Mouse (Mus musculus) c-Kit-positive CD71-positive TER-119-positive erythroid progenitor cells, embryonic 14.5 days (primary cell): ENCODE measurements around the gene Atf6.

Source experiments
- DNase-seq: peaks from one replicate; pipeline ENCODE4 v3.0.0-alpha.2; 2013; ENCODE audit warnings: low spot score

The Atf6 gene

DNA sequence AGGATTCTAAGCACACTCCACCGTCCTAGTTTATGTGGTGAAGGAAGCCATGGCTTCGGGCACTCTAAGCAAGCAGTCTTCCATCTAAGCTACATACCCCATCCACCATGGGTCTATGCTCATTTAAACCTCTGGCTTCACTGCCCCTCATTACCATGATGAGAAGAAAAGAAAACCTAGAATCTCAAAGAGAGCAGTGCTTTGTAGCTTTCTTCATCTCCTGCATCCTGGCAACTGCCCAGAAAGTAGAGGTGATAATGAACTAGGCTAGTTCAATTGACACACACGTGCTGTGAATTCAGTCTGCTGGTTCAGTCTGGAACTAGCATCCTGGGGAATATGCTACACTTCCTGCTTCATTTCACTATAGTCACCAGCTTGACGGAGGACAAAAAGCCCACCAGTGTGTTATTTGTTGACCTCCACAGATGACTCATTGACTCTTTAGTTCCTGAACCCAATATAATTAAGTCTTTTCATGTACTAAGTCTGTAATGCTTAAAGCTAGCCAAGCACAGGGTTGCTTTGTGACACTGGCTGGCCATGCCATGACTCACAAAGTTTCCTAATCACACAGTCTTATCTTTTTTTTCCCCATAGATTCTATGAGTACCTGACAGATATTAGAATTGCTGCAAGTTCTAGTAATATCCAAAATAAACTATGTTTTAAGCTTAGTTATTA, 162.5 kb downstream of the Atf6 start:
- no peak for DNase-seq

DNA sequence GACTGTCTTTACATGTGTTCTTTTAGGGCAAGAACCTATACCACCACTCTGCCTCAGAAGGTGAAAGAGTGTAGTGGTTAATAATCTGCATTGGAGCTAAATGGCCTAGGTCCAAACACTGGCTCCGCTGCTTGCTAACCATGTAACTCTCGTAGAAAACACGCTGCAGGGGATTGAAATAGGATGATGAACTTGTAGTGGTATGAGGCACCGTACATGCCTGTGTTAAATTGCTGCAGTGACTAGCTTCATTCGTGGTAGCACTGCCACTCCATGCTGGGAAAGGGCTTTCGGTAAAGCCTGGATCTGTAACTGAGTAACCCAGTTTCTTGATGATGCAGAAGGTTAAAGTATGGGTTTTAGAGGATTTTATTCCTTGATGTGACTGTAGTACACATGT, 163.5 kb downstream of the Atf6 start:
- no peak for DNase-seq

DNA sequence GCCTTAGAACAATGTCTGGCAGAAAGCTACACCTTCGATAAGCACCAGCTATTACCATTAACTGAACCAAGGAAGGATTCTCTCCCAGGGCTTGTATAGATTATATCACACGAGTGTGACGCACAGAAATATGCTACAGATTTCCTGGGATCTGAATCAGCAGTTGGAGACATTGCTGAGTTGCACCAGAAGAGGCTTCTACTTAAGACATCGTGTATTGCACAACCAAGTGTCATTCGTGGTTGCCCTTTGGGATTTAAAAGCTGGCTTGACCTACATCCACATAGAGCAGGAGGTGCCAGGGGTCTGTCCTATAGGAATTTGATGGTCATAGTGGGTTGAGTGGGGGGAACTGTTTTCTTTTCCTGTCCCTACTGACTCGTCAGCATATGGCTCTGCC, 164.6 kb downstream of the Atf6 start:
- DNase-seq = no peak

DNA sequence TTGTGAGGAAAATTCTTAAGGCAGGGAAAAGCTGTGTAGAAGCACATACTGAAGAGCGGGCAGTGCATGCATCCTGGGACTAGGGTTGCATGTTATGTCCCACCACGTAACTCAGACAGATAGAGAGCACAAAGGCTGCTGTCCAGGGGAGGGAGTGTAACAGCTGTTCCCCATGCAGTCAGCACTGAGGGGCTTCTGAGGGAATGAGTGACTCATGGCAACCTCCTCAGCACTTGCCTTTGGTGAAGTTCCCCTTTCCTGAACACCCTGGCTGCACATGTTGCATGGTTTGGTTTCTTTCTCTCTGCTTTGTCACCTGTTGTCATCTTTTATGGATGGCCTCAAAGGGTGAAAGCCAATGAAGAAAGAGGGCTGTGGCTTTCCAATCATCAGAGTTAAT, 165.3 kb downstream of the Atf6 start:
- no peak for DNase-seq

DNA sequence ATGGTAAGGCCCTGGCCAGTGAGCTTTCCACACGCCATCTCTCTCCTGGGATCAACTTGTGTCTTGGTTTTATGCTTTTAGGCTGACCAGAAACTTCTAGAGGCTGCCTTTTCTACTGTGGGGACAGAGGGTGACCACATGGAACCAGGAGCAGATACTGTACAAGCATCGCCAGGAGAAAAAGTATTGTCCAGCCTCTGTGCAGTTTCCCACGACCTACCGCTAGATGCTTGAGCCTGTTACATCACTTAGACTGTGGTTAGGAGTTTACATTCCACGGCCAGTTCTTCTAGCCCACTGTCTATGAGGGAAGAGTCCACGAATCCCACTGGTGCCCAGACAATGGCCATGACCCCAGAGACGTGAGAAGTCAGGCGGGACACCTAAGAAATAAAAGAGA, 166.0 kb downstream of the Atf6 start:
- no peak for DNase-seq

DNA sequence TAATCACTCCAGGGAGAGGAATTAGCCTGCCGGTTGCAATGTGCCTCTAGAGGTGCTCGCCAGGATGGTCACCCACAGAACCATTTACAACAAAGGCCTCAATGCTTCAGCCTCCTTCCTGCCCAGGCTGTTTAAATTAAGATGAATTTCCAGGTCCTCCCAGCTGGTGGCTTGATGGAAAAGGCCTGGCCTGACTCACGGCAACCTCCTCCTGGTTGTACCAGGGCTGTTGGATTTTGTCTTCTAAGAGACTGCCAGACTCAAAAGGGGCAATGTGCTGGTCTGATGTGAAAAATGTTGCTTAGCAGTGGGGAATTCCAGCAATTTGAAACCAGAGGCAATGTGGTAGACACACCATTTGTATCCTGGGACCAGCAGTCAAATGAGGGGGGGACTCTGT, 166.4 kb downstream of the Atf6 start:
- no peak for DNase-seq

DNA sequence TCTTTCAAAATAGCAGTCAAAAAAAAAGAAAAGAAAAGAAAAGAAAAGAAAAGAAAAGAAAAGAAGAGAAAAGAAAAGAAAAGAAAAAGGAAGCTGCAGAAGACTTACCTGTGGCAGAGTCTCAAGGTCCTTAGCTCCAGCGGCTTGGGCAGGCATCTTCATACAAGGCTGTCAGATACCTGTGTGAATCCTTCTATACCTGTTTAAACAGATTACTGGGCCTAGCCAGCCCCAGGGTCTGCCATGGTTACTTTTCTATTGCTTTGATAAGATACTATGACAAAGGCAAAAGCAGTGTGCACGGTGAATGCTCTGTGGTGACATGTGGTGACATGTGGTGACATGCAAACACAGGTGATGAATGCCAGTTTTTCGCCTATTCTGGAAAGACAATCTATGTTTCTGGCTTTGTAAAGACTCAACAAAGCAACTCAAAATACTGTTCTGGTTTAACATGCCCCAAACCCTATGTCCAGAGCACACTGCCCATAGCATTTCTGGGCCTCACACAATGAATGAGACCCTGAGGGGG, 167.0 kb downstream of the Atf6 start:
- no peak for DNase-seq

DNA sequence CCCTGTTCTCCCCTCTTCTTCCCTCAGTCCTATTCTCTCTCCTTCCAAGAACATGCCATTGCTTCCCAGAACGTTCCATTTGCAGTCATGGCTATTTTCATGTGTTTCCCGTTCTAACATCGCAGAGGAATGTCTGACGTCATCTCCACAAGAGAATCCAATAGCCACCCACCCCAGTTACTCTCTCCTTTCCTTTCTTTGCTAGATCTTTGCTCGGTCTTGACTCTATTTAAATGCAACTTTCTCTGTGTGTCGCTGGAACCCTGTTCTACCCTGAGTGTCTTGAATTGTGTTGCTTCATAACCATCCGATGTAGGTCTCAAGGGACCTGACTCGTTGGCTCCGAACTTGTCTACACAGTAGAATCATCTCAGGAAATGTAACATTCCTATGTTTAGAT, 168.0 kb downstream of the Atf6 start:
- no peak for DNase-seq

DNA sequence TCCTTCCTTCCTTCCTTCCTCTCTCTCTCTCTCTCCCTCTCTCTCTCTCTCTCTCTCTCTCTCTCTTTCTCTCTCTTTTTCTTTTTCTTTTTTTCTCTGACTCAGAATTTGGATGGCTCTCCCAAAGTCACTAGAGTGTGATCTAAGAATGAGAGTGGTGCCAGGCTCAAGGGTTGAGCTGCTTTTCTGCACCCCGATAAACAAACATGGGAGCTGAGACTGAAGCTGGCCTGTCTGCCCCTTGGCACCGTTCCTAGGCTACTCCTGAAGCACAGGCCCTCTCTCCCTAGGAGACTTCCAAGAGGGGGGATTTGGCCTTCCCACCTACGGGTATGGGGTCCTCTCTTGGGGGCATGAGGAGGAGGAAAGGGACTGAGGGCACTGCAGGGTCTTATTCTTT, 168.8 kb downstream of the Atf6 start:
- no peak for DNase-seq

DNA sequence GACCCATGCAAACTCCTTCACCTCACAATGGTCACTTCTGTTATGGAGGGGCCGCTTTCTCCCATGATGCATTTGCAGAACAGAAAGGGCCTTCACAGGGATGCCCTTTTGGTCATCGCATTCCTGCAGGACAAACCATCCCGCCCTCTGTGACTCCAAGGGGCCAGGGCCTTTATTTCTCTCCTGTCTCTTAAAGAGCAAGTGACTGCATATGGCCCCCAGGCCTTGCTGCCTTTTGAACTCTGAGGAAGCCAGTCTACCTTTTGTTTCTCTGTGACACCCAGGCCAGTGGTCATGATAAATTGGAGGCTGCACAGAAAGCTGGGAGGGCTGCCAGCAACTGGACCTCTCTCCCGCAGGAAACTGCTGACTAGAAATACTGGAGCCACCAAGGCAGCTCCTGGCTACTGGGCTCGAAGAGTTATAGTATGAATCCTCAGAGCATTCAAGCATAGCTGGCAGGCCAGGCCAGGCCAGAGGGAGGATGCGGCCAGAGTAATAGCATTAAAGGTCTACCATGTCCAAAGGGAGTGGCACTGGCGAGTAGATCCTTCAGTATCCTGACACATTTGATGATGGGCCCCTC, 169.7 kb downstream of the Atf6 start:
- DNase-seq = no peak

DNA sequence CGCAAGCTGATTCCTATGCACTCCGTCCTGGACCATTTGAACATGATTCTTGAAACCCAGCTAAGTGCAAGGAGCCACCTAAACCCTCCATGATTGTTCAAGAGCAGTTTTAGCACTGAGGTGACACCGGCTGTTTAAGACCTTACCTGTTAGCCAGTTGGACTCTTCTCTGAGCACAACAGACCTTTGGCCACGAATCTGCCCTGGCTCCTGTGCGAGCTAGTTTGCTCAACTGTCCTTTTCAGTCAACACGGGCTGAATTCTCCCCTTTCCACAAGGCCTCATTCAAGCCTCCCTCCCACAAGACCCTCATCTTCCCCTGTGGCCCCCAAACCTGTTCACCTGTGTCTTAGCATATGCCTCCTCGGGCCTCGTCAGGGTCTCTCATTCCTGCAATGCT, 170.6 kb downstream of the Atf6 start:
- DNase-seq = no peak

DNA sequence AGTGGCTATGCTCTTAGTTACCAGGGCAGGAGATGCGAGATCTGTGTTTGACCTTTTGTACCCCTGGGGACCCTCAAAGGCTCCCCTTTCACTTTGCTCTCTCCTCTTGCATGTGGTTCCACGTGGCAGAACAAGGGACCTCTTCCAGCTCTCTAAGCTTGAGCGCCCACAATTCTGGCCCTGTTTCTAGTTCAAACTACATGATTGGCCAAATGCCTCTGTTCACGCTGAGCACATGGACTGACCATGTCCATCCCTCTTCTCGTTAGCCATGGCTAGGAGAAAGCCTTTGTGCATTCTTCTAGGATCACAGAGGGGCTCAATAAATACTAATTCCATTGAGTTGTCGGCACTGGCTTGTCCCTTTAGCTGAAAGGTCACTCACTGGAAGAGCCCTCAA, 172.2 kb downstream of the Atf6 start:
- DNase-seq = no peak

DNA sequence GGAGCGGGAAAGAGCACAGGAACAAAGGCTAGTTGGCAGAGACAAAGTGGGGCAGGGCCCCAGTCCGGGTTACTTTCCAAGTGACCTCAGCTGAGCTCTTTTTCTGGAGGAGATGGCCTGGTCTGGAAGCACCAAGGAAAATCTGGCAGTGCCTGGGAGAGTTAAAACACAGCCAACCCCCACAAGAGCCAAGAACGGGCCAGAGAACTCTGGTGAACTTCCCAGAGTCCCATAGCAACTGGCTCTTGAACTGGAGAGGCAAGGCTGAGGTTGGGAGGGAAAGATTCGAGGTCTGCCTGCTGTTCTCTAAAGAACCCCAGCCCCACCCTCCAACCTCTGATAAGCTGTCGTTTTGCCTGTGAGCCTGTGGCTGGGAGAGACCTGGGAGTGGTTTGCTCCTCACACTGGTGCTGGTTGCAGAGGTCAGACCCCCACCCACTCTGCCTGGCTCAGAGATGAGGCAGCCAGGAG, 172.7 kb downstream of the Atf6 start:
- no peak for DNase-seq

DNA sequence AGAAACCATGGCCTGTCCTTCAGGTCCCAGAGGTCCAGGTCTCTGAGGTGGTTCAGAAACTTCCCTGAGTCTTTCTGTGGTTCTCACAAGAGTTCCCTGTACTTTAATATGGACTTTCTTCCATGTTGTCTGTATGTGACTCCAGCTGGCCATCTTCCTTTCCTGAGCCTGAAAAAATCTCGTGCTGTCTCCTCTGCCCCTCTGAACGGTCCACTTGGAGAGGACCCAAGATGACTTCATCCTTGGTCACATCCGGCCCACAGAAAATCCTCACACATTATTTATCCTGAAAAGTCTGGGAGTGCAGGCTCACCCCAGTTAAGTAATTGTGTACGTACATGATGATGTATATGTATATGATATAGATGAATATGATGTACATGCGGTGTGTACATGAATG, 176.3 kb downstream of the Atf6 start:
- DNase-seq = no peak

DNA sequence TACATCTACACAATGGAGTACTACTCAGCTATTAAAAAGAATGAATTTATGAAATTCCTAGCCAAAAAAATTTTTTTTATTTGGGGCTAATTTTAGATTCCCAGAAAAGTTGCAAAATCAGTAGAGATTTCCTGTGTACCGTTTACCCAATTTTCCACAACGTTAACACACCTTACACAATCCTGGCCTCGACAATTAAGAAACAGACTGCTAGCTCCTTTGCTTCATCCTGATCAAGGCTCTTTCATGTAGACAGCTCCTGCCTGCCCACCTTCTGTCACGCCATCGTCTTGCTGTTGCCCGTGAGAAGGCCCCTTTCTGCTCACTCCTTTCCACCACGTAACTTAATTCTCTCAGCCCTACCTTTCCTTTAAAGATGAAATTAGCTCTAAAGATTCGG, 177.8 kb downstream of the Atf6 start:
- DNase-seq = no peak

DNA sequence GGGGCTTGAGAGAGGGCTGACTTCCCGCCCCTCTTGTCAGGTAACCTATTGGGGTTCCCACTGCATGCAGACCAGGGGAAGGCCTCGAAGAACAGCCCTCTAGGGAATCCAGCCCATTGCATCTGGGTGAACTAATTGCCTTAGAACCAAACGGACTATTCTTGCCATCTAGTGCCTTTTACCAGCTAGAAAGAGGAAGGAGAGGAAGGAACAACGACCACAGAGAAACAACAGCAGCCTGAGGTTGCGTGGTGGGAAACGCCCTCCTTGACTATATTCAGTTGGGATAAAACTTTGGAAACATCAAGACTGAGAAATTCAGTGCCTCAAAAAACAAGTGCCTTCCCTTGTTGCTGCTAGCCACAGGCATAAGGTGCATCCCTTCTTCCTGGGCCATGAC, 183.7 kb downstream of the Atf6 start:
- DNase-seq = no peak

DNA sequence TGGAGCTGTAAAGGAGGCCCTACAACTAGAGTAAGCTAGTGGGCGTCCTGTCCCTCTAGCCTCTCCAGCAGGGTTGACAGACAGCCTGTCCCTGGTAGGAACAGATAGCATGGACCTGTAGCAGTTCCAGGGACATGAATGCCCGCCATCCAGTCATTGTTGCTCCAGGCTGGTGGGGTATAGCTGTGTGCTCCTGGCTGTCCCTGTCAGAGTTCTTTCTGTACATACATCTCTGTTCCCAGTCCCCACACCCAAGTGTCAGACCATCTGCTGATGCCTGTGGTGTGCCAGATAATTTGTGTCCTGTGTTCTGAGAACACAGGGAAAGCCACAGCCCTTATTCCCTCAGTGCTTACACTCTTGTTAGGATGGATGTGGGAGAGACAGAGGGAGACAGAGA, 187.9 kb downstream of the Atf6 start:
- no peak for DNase-seq

DNA sequence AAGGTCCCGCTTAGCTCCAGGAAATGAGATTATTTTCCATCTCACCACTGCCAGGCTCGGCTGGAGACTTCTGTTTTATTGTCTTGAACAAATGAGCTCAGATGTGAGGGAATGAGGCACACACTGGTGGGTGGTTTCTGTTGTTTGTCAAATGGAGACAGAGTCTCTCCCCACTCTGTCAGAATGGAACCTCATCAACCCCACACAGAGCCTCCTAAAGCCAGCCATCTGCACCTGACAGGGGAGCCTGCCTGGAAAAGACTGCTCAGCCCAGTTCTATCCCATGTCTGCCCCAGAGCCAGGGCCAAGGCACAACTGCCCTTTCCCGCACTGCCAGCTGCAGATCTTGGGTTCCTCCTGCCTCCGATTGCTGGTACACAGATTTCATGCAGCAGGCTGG, 188.7 kb downstream of the Atf6 start:
- DNase-seq = no peak

DNA sequence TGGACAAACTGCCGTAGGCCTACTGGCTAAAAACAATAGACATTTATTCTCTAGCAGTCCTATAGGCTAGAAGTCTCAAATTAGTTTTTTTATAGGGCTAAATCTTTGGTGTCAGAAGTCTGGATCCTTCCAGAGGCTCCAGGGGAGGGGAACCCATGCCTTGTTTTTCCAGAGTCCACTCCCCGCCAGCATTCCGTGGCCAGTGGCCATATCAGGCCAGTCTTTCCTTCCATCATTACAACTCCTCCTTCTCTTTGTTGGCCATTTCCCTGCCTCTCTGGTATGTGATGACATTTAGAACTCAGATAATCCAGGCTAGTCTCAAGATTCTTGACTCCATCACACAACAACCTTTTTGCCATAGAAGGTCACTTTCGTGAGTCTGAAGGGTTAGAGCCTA, 189.9 kb downstream of the Atf6 start:
- DNase-seq = no peak

DNA sequence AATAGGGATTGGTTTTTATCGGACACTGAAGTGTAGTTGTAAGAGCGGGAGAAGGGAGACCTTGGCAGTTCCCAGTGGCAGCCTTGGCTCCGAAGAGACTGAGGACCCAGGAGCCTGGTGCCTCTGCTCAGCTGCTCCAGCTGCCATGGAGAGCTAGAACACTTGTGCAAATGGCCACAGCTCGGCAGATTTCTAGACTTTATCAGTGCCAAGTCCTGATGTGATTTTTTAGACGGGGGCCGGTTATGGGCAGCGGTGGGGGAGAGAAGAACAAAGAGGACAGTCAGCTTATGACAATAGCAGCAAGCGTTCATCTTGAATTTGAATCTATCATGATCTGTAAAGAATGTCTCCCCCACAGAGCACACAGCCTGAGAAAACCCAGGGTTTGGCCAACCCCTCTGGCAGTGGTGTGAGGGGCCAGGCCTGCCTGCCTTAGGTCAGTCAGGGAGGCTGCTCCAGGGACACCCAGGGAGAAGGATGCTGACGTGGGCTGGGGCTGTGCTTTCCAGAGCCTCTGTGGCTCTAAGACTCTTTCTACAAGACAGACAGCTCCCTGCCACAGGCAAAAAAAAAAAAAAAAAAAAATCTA, 193.3 kb downstream of the Atf6 start:
- DNase-seq = no peak

DNA sequence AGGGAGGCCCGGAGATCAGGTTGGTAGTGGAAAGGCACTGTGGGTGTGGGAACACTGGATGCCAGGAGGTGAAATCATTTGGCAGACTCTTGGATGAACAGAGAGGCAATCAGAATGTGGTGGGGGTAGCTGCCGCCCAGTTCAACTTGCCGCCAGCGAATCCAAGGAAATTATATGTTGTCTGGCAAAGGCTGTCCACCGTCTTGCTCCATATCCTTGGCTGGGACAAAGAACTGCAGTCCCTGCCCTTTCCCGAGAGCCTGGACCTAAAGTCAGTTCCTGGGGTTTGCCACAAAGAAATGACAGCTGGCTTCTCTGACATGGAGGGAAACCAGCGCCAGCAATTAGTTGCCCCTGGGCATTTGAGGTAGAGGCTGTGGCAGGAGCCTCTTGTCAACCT, 202.4 kb downstream of the Atf6 start:
- DNase-seq = no peak

DNA sequence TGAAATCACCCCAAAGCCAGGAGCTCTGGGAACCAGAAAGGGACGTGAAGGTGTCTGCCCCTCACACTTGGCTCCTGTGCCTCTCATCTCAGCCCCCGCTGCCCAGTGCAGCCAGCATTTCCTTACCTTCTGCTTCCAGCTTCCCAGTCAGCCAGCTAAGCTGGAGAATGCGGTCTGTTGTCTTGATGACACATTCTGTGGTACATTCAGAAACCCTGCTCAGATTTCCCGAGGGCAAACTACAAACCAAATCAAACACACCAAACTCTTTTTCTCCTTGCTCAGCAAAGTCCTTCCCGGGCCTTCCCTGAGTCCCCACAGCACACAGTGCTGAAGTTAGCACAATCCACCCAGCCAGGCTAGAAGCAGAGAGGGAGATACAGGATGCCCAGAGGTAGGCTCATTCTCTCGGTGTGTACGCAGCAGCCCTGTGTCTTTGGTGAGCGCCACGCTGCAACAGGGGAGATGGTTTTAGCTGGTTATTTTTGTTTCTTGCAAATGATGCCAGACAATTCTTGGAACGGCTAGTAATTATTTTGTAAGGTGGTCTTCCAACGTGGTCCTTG, 202.9 kb downstream of the Atf6 start:
- DNase-seq = no peak

DNA sequence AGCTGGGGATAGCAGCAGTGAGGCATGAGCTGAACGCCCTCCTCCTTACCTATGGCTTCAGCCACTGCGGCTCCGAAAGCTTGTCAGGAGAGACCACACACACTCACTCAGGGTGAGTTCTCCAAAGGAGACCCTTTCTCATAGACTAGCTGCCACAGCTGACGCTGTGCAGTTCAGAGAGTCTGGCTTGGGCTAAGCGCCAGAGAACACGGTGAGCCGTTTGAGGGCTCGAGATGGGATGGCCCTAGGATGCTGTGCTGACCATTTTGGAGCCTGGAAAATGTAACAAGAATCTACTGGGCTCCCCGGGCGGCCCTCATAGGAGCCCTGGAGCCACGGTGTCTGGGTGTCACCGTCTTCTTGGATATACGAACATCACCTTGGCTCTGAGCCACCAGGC, 208.3 kb downstream of the Atf6 start:
- DNase-seq = no peak
